Mouse (Mus musculus) kidney, adult 2 months (tissue): ENCODE results near the gene Naa38.
"Not testable (repeated sequence)": the region's sequence is repeated elsewhere in the genome, so short reads cannot be mapped to it uniquely, and the experiment has no call there.

ENCODE experiments used
- CTCF ChIP-seq: fragments of 200-500 bp; conservative IDR thresholded peaks from 2 replicates; pipeline ENCODE4 v1.5.1; 2011; ENCODE audit warnings: low read depth, mild to moderate bottlenecking, control low read depth, low read length, moderate library complexity, mixed read lengths; ENCODE audit not compliant: insufficient read depth, insufficient read length
- POLR2A ChIP-seq: fragments of 200-500 bp; IDR thresholded peaks from one replicate; pipeline ENCODE4 v1.6.1; 2011; ENCODE audit warnings: low read depth, low read length, control low read depth

DNA sequence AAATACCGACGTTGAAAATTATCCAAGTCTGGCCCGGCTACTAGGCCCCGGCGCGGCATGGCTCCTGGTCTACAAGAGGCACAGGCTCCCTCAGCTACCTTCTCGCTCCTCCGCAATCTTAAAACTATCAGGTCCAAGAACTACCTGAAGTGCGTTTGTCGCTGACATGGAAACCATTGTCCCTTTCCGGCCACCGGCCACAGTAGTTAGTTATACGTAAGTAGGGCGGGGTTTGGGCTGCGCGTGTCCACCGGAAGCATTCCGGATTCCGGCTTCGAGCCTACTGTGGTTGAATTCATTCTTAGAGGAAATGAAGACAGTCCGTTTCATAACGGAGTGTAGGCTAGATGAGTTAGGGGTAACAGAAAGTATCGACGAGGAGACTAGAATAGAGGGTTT, at the start of gene Naa38, which contains the start of gene Cyb5d1:
- not testable (repeated sequence) for TF ChIP-seq POLR2A, CTCF
